Mouse (Mus musculus) brain, adult 2 months (tissue): Measurements from ENCODE around the gene Pde6h.

Experiments used
- DNase-seq: peaks from one replicate; pipeline ENCODE4 v3.0.0; 2011; ENCODE audit warnings: low read depth, low spot score

Pde6h gene

GRCm38 (mm10) chr6:136940188-136940960, 16.7 kb downstream of the Pde6h start:
- DNase-seq = peak; percentile 41

GRCm38 (mm10) chr6:136941051-136942021, 17.7 kb downstream of the Pde6h start, which contains the start of gene Arhgdib:
TSS of gene Arhgdib (minus strand) at chr6:136941899.
- DNase-seq = peak; percentile 33

DNA sequence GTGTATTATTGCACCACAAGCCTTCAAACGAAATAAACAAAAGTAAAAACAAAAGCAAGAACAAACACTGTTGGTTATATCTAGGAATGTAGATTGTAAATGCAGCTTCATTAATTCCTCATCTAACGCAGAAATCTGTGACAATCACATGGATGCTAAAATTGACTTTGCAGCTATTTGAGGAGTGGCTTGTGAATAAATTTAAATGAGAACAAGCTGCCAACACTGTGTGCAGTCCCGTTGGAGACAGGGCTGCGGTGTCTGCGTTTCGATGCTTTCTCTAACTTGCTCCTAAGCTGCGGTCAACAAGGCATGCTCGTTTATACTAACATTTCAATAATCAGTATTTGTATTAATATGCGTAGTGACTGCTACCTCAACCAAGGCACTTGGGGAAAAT, 18.6 kb downstream of the Pde6h start:
- peak; percentile 49 for DNase-seq

DNA sequence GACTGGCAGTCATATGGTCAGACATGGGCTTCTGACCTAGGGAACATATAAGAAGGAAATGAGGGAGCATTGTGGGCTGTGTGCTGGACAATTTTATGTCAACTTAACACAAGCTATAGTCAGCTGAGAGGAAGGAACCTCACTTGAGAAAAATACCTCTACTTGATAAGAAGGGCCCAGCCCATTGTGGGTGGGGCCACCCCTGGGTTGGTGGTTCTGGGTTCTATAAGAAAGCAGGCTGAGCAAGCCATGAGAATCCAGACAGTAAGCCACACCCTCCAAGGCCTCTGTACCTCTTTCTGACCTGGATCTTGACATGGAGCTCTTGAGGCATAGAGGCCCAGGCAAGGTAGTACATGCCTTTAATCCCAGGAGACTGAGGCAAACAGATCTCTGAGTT, 19.8 kb downstream of the Pde6h start:
- no peak for DNase-seq

DNA sequence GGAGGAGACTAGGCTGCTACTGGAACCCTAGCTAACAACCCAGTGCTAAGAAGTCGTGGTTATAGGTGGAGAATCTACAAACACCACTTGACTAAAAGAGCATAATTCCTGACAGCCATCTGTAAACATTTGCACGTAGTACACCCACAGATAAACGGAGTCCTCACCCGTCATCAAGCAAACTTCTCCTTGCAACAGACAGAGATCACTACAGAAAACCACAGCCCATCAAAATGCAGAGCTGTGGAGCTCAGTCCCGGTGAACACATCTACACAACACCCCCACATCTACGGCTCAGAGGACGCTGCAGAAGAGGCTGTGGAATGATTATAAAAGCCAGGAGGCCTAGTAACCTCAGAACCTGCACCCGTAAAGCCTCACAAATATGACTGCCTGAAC, 20.9 kb downstream of the Pde6h start:
- peak; percentile 17 for DNase-seq

DNA sequence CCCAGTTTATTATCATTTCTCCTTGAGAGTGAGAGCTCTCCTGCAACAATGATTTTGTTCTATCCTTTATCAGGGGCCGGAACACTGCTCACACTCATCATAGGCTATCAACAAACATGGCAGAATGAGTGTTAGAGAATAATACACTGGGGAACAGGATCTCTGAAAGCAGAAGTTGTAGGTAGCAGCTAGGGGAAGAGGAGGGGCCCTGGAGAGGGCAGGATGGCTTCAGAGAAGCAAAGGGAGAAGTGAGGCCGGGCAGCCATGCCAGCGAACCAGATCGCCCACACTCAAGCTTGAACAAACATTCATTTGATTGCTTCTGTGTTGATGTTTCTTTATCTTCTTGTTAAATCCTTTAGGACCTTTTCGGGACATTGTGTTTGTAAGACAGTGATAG, 22.6 kb downstream of the Pde6h start:
- no peak for DNase-seq

DNA sequence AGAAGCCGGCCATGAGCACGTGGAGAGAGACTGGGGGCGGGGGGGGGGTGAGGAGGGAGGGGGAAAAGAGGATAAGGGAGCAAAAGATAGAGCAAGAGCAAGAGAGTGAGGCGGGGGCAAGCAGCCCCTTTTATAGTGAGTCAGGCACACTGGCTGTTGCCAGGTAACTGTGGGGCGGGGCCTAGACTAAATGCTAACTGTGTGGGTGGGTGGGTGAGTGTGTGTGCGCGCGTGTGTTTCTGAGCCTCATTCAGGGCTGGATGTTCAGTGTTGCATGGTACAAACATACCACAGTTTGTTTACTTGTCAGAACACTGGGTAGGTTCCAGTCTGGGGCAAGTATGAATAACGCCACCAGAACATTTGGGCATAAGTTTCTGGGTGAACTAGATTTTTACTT, 23.3 kb downstream of the Pde6h start:
- DNase-seq = peak; percentile 54

DNA sequence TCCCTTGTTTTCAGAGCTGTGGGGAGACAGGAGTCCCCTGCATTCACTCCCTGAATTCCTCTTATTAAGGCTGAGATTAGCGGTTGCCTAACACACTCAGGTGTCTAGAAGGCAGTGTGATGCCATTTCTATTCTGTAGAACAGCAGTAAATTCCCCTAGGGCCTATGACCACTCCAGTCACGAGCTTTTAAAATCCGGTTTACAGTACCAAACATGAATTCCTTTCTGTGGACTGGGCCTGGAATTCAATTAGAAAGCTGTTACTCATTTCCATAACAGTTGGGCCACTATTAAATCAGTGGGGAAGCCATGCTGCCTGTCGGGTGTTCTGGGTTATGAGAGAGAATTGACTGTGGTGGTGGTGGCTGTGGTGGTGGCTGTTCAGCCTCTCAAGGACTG, 24.1 kb downstream of the Pde6h start:
- DNase-seq = no peak

- DNase-seq = no peak
Observed at GRCm38 (mm10) chr6:136950171-136950570, 26.5 kb downstream of the Pde6h start.

- no peak for DNase-seq
Observed at GRCm38 (mm10) chr6:136952930-136953329, 29.3 kb downstream of the Pde6h start.

DNA sequence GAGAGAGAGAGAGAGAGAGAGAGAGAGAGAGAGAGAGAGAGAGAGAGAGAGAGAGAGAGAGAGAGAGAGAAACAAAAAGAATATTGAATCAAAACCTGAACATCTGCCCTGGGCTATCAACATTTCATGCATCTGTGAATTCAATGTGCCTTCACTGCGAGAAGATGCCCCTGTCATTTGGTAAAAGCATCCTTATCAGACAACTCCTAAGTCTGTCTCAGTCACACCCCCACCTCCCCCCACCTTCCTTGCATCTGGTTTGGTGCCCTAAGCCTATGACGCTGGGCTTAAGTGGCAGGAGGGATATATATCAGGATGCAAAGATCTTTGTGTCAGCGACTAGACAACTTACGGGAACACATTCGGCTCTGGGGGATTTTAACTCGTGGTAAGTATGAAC, 30.6 kb downstream of the Pde6h start:
- DNase-seq = no peak

- no peak for DNase-seq
Observed at GRCm38 (mm10) chr6:136954715-136955114, 31.1 kb downstream of the Pde6h start.

- no peak for DNase-seq
Observed at GRCm38 (mm10) chr6:136955240-136955639, 31.6 kb downstream of the Pde6h start.

DNA sequence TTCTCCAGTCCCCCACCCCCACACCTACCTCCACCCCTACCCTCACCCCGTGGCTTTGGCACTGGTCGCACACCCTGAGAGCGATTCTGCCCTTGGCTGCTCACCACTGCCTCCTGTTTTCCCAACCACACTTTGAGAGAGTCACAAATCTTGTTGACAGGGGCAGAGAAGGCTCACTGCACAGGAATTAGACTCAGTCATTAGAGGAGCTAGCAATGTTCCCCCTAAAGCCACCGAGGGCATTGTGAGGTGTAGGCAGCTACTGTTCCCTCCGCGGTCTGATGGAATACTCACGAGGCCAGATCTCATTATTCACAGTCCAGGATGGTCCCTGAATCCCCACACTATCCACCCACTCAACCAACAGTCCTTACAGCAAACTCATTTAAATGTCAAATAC, 33.4 kb downstream of the Pde6h start:
- no peak for DNase-seq

- DNase-seq = no peak
Observed at GRCm38 (mm10) chr6:136959131-136959530, 35.5 kb downstream of the Pde6h start.

DNA sequence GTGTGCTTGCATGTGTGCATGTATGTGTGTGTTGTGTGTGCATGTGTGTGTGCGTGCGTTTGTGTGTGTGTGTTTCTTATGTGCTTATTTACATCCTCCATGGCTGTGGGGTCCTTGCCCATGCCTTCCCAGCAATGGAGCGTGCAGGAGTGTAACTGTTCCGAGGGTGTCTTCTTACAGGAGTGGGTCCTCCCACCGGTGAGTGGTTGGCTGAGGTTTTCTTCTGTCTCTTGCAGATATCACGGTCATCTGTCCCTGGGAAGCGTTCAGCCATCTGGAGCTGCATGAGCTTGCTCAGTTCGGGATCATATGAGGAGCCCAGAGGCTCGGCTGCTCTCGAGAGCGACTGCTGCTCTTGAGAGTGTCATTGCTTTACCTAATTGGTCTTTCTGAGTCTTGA, 39.3 kb downstream of the Pde6h start:
- DNase-seq = no peak

GRCm38 (mm10) chr6:136964609-136965510, 41.2 kb downstream of the Pde6h start:
- DNase-seq = no peak

DNA sequence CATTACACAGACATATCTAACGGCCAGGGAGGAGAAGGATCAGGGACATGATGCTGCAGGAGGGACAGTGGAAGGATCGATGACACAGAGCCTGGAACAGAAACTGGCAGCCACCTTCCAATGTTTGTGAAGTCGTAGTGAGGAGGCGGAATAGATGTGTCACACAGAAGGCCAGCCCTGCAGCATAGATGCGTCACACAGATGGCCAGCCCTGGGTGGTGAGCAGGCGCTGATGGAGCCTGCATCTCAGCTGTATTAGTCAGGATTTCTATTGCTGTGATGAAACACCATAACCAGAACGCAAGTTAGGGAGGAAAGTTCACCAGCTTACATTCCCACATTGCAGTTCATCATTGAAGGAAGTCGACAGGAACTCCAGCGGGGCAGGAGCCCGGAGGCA, 42.3 kb downstream of the Pde6h start:
- peak; percentile 81 for DNase-seq

GRCm38 (mm10) chr6:136967466-136967865, 43.8 kb downstream of the Pde6h start:
- DNase-seq = no peak

GRCm38 (mm10) chr6:136968877-136969276, 45.2 kb downstream of the Pde6h start:
- DNase-seq = peak; percentile 65

- DNase-seq = no peak
Observed at GRCm38 (mm10) chr6:136979274-136980082, 55.8 kb downstream of the Pde6h start.
